Mouse (Mus musculus): Measurements from ENCODE around the gene Ccdc153. TPM values are rescaled to one million over a fixed set of nuclear protein-coding genes. Genes with fewer than 3 reads are reported as not detected.

Ccdc153 gene
- polyA plus RNA-seq, 2 experiments: not detected

- Histone ChIP-seq H3K9me3 (ENCODE audit: control insufficient read depth, low read length) (no peaks in the 10 kb centered on the region), H3K36me3 (replicated peaks; ENCODE audit: control insufficient read depth, insufficient read depth, low read depth) (peaks cover 2% of the 10 kb centered on the region; the same call in 1 of the 2 replicates), H3K9ac (replicated peaks) (no peak overlapping the region), H3K4me3 (ENCODE audit: insufficient read depth in 1 of 2, low read depth in 2 of 2, low read length in 2 of 2) (no peak overlapping the region), H3K27me3 (ENCODE audit: control insufficient read depth, insufficient read depth, low read length) (no peaks in the 10 kb centered on the region), H3K4me2 (ENCODE audit: low read depth) (no peak overlapping the region), H3K4me1 (replicated peaks; ENCODE audit: control insufficient read depth in 2 of 2, insufficient read depth in 2 of 2, low read length in 1 of 2) (peaks cover 5 to 7% of the 10 kb centered on the region in 2 experiments; a peak in 3 of 4 replicates), H3K27ac (no peak overlapping the region)
- no peak for DNase-seq (ENCODE audit: low read depth in 3 of 3, low spot score in 3 of 3)
- no peak for ATAC-seq (ENCODE audit: insufficient read depth)
- TF ChIP-seq EP300 (IDR thresholded peaks at IDR 0.05; ENCODE audit: low read depth) (no peak), CTCF (IDR thresholded peaks at IDR 0.05; ENCODE audit: low read depth) (no peak)
- WGBS (ENCODE audit: insufficient replicate concordance): 67% methylated on average over 4 of the region's 4 CpGs
Observed at GRCm38 (mm10) chr9:44196354-44196753, 44.1 kb upstream of the Ccdc153 start.

GRCm38 (mm10) chr9:44199166-44199565 lies 41.3 kb upstream of the Ccdc153 start:
- Histone ChIP-seq H3K27me3 (ENCODE audit: control insufficient read depth, insufficient read depth, low read length) (no peaks in the 10 kb centered on the region), H3K4me3 (ENCODE audit: insufficient read depth in 1 of 2, low read depth in 2 of 2, low read length in 2 of 2) (no peak overlapping the region), H3K27ac (no peak overlapping the region), H3K9ac (replicated peaks) (no peak overlapping the region), H3K4me1 (replicated peaks; ENCODE audit: control insufficient read depth in 2 of 2, insufficient read depth in 2 of 2, low read length in 1 of 2) (peaks cover 3 to 5% of the 10 kb centered on the region in 2 experiments; a peak in 3 of 4 replicates), H3K36me3 (replicated peaks; ENCODE audit: control insufficient read depth, insufficient read depth, low read depth) (peaks cover 2% of the 10 kb centered on the region; the same call in 1 of the 2 replicates), H3K9me3 (ENCODE audit: control insufficient read depth, low read length) (no peaks in the 10 kb centered on the region), H3K4me2 (ENCODE audit: low read depth) (no peak overlapping the region)
- DNase-seq (ENCODE audit: low read depth in 3 of 3, low spot score in 3 of 3) (no peak), ATAC-seq (ENCODE audit: insufficient read depth) (no peak)
- WGBS (ENCODE audit: insufficient replicate concordance): 86% methylated on average over 3 of the region's 3 CpGs
- no peak for TF ChIP-seq EP300 (IDR thresholded peaks at IDR 0.05; ENCODE audit: low read depth)
- no peak for TF ChIP-seq CTCF (IDR thresholded peaks at IDR 0.05; ENCODE audit: low read depth)

GRCm38 (mm10) chr9:44199580-44199979 lies 40.9 kb upstream of the Ccdc153 start:
- no peak for ATAC-seq (ENCODE audit: insufficient read depth)
- Histone ChIP-seq H3K36me3 (replicated peaks; ENCODE audit: control insufficient read depth, insufficient read depth, low read depth) (peaks cover 2% of the 10 kb centered on the region; the same call in 1 of the 2 replicates), H3K4me1 (replicated peaks; ENCODE audit: control insufficient read depth in 2 of 2, insufficient read depth in 2 of 2, low read length in 1 of 2) (0 out of 4 replicates have a peak, but pooled peaks cover 0 to 1% of the 10 kb centered on the region in 2 experiments), H3K27me3 (ENCODE audit: control insufficient read depth, insufficient read depth, low read length) (no peaks in the 10 kb centered on the region), H3K4me3 (ENCODE audit: insufficient read depth in 1 of 2, low read depth in 2 of 2, low read length in 2 of 2) (no peak overlapping the region), H3K9ac (replicated peaks) (no peak overlapping the region), H3K9me3 (ENCODE audit: control insufficient read depth, low read length) (no peaks in the 10 kb centered on the region), H3K4me2 (ENCODE audit: low read depth) (no peak overlapping the region), H3K27ac (no peak overlapping the region)
- no peak for DNase-seq (ENCODE audit: low read depth in 3 of 3, low spot score in 3 of 3)
- no peak for TF ChIP-seq CTCF (IDR thresholded peaks at IDR 0.05; ENCODE audit: low read depth)
- TF ChIP-seq EP300 (IDR thresholded peaks at IDR 0.05; ENCODE audit: low read depth): no peak

GRCm38 (mm10) chr9:44200458-44200857 lies 40.0 kb upstream of the Ccdc153 start:
- H3K4me1 ChIP-seq (replicated peaks; ENCODE audit: control insufficient read depth in 2 of 2, insufficient read depth in 2 of 2, low read length in 1 of 2): no peaks in the 10 kb centered on the region
- no peak overlapping the region for H3K27ac ChIP-seq
- H3K4me3 ChIP-seq (ENCODE audit: insufficient read depth in 1 of 2, low read depth in 2 of 2, low read length in 2 of 2): no peak overlapping the region
- TF ChIP-seq EP300 (IDR thresholded peaks at IDR 0.05; ENCODE audit: low read depth) (no peak), CTCF (IDR thresholded peaks at IDR 0.05; ENCODE audit: low read depth) (no peak)
- H3K9ac ChIP-seq (replicated peaks): no peak overlapping the region
- ATAC-seq (ENCODE audit: insufficient read depth) (no peak), DNase-seq (ENCODE audit: low read depth in 3 of 3, low spot score in 3 of 3) (no peak)
- H3K36me3 ChIP-seq (replicated peaks; ENCODE audit: control insufficient read depth, insufficient read depth, low read depth): peaks cover 2% of the 10 kb centered on the region; the same call in 1 of the 2 replicates
- H3K4me2 ChIP-seq (ENCODE audit: low read depth): no peak overlapping the region
- 49% methylated on average over 3 of the region's 3 CpGs for WGBS (ENCODE audit: insufficient replicate concordance)
- H3K9me3 ChIP-seq (ENCODE audit: control insufficient read depth, low read length): no peaks in the 10 kb centered on the region
- H3K27me3 ChIP-seq (ENCODE audit: control insufficient read depth, insufficient read depth, low read length): no peaks in the 10 kb centered on the region

- Histone ChIP-seq H3K9me3 (ENCODE audit: control insufficient read depth, low read length) (no peaks in the 10 kb centered on the region), H3K4me1 (replicated peaks; ENCODE audit: control insufficient read depth in 2 of 2, insufficient read depth in 2 of 2, low read length in 1 of 2) (no peaks in the 10 kb centered on the region; a peak in 1 of 4 replicates), H3K4me2 (ENCODE audit: low read depth) (no peak overlapping the region), H3K9ac (replicated peaks) (no peak overlapping the region), H3K4me3 (ENCODE audit: insufficient read depth in 1 of 2, low read depth in 2 of 2, low read length in 2 of 2) (no peak overlapping the region), H3K36me3 (replicated peaks; ENCODE audit: control insufficient read depth, insufficient read depth, low read depth) (no peaks in the 10 kb centered on the region), H3K27me3 (ENCODE audit: control insufficient read depth, insufficient read depth, low read length) (no peaks in the 10 kb centered on the region), H3K27ac (no peak overlapping the region)
- ATAC-seq (ENCODE audit: insufficient read depth): no peak
- TF ChIP-seq CTCF (IDR thresholded peaks at IDR 0.05; ENCODE audit: low read depth): no peak
- no peak for TF ChIP-seq EP300 (IDR thresholded peaks at IDR 0.05; ENCODE audit: low read depth)
- 78% methylated on average over 2 of the region's 2 CpGs for WGBS (ENCODE audit: insufficient replicate concordance)
- no peak for DNase-seq (ENCODE audit: low read depth in 3 of 3, low spot score in 3 of 3)
Observed at GRCm38 (mm10) chr9:44207840-44208239, 32.6 kb upstream of the Ccdc153 start.

All from liver, embryonic 14.5 days (tissue).